Mouse (Mus musculus): Measurements from ENCODE around the gene Slc7a14. TPM values are rescaled to one million over a fixed set of nuclear protein-coding genes. Genes with fewer than 3 reads are reported as not detected.
"Not testable (repeated sequence)": the region's sequence is repeated elsewhere in the genome, so short reads cannot be mapped to it uniquely, and the experiment has no call there.

Gene Slc7a14
- 0.36 TPM in 1 of 2 replicates, not detected in the other for total RNA-seq (2015; ENCODE audit: low replicate concordance)
- total RNA-seq (2017; ENCODE audit: low replicate concordance) = not detected in 2 replicates

GRCm38 (mm10) chr3:31309934-31310787 lies at the start of gene Slc7a14:
Gene Slc7a14 (minus strand): TSS chr3:31310378.
- ATAC-seq (replicated peaks; ENCODE audit: low FRiP score, poor library complexity, severe bottlenecking) = no peak

- ATAC-seq (replicated peaks; ENCODE audit: low FRiP score, poor library complexity, severe bottlenecking) = no peak
Measured at GRCm38 (mm10) chr3:31346540-31346939, 36.4 kb upstream of the Slc7a14 start.

GRCm38 (mm10) chr3:31345766-31346165 lies 35.6 kb upstream of the Slc7a14 start:
- ATAC-seq (replicated peaks; ENCODE audit: low FRiP score, poor library complexity, severe bottlenecking) = no peak

- ATAC-seq (replicated peaks; ENCODE audit: low FRiP score, poor library complexity, severe bottlenecking) = no peak
Measured at GRCm38 (mm10) chr3:31339236-31339635, 29.1 kb upstream of the Slc7a14 start.

- no peak for ATAC-seq (replicated peaks; ENCODE audit: low FRiP score, poor library complexity, severe bottlenecking)
Measured at GRCm38 (mm10) chr3:31328237-31328836, 18.2 kb upstream of the Slc7a14 start.

- ATAC-seq (replicated peaks; ENCODE audit: low FRiP score, poor library complexity, severe bottlenecking) = no peak
Measured at GRCm38 (mm10) chr3:31327791-31328190, 17.6 kb upstream of the Slc7a14 start.

GRCm38 (mm10) chr3:31324231-31324654 lies 14.1 kb upstream of the Slc7a14 start:
- ATAC-seq (replicated peaks; ENCODE audit: low FRiP score, poor library complexity, severe bottlenecking) = no peak

GRCm38 (mm10) chr3:31309371-31309933 lies 726 bp downstream of the Slc7a14 start:
- no peak for ATAC-seq (replicated peaks; ENCODE audit: low FRiP score, poor library complexity, severe bottlenecking)

- no peak for ATAC-seq (replicated peaks; ENCODE audit: low FRiP score, poor library complexity, severe bottlenecking)
Measured at GRCm38 (mm10) chr3:31308906-31309305, 1.3 kb downstream of the Slc7a14 start.

- no peak for ATAC-seq (replicated peaks; ENCODE audit: low FRiP score, poor library complexity, severe bottlenecking)
Measured at GRCm38 (mm10) chr3:31307936-31308335, 2.2 kb downstream of the Slc7a14 start.

GRCm38 (mm10) chr3:31291673-31292602 lies 18.2 kb downstream of the Slc7a14 start:
- ATAC-seq (replicated peaks; ENCODE audit: low FRiP score, poor library complexity, severe bottlenecking) = no peak

GRCm38 (mm10) chr3:31287421-31287948 lies 22.7 kb downstream of the Slc7a14 start:
- no peak for ATAC-seq (replicated peaks; ENCODE audit: low FRiP score, poor library complexity, severe bottlenecking)

GRCm38 (mm10) chr3:31281116-31281515 lies 29.1 kb downstream of the Slc7a14 start:
- ATAC-seq (replicated peaks; ENCODE audit: low FRiP score, poor library complexity, severe bottlenecking) = no peak

- no peak for ATAC-seq (replicated peaks; ENCODE audit: low FRiP score, poor library complexity, severe bottlenecking)
Measured at GRCm38 (mm10) chr3:31274875-31275274, 35.3 kb downstream of the Slc7a14 start.

GRCm38 (mm10) chr3:31273247-31273646 lies 36.9 kb downstream of the Slc7a14 start:
- not testable (repeated sequence) for ATAC-seq (replicated peaks; ENCODE audit: low FRiP score, poor library complexity, severe bottlenecking)

- ATAC-seq (replicated peaks; ENCODE audit: low FRiP score, poor library complexity, severe bottlenecking) = no peak
Measured at GRCm38 (mm10) chr3:31272635-31273034, 37.5 kb downstream of the Slc7a14 start.

- no peak for ATAC-seq (replicated peaks; ENCODE audit: low FRiP score, poor library complexity, severe bottlenecking)
Measured at GRCm38 (mm10) chr3:31269551-31270317, 40.4 kb downstream of the Slc7a14 start.

GRCm38 (mm10) chr3:31267921-31268320 lies 42.3 kb downstream of the Slc7a14 start:
- no peak for ATAC-seq (replicated peaks; ENCODE audit: low FRiP score, poor library complexity, severe bottlenecking)

GRCm38 (mm10) chr3:31266941-31267340 lies 43.2 kb downstream of the Slc7a14 start:
- ATAC-seq (replicated peaks; ENCODE audit: low FRiP score, poor library complexity, severe bottlenecking) = no peak
